Mouse (Mus musculus) CH12.LX (cell line): ENCODE results near the gene Gng8.

Source experiments
- CTCF ChIP-seq, 2 experiments: IDR thresholded peaks in 1 of 2; conservative IDR thresholded peaks in 1 of 2; 2 replicates each; pipeline ENCODE4 v1.5.1; 2011 to 2012; ENCODE audit warnings: low read depth in 2 of 2, low read length in 2 of 2, improper control_type of control experiment in 1 of 2, inconsistent platforms in 1 of 2, mild to moderate bottlenecking in 1 of 2, moderate library complexity in 1 of 2
- EP300 ChIP-seq: IDR thresholded peaks from 2 replicates; pipeline ENCODE4 v1.6.1; 2011; ENCODE audit warnings: low read length, improper control_type of control experiment
- KAT2A ChIP-seq: IDR thresholded peaks from 2 replicates; pipeline ENCODE4 v1.6.1; 2012; ENCODE audit warnings: low read length, improper control_type of control experiment, inconsistent platforms; ENCODE audit not compliant: insufficient replicate concordance
- MAZ ChIP-seq: IDR thresholded peaks from 2 replicates; pipeline ENCODE4 v1.6.1; 2012; ENCODE audit warnings: low read depth, mild to moderate bottlenecking, inconsistent platforms, low read length, improper control_type of control experiment, moderate library complexity
- MXI1 ChIP-seq: IDR thresholded peaks from 2 replicates; pipeline ENCODE4 v1.6.1; 2011; ENCODE audit warnings: mild to moderate bottlenecking, low read depth, low read length, improper control_type of control experiment
- PAX5 ChIP-seq: IDR thresholded peaks from 2 replicates; pipeline ENCODE4 v1.6.1; 2012; ENCODE audit warnings: low read length, inconsistent platforms, mixed read lengths
- POLR2A ChIP-seq: IDR thresholded peaks from 2 replicates; pipeline ENCODE4 v1.6.1; 2011; ENCODE audit warnings: low read depth, mild to moderate bottlenecking, improper control_type of control experiment, low read length
- SMC3 ChIP-seq: IDR thresholded peaks from 2 replicates; pipeline ENCODE4 v1.6.1; 2011; ENCODE audit warnings: low read depth, low read length, improper control_type of control experiment

- TF ChIP-seq CTCF (conservative IDR thresholded peaks at IDR 0.05 in 1 of 2, IDR thresholded peaks at IDR 0.05 in 1 of 2; ENCODE audit: low read depth in 2 of 2, low read length in 2 of 2) (no peak), MXI1 (no peak), POLR2A (no peak), EP300 (no peak), KAT2A (no peak), MAZ (no peak), SMC3 (no peak), PAX5 (no peak)
These were observed 12.6 kb downstream of the Gng8 start for GRCm38 (mm10) chr7:16904120-16904675.
